Mouse (Mus musculus) cortical plate, adult 2 months (tissue): ENCODE results near the gene Gfod1.

Source experiments
- CTCF ChIP-seq: fragments of 200-500 bp; IDR thresholded peaks from 2 replicates; pipeline ENCODE4 v1.5.1; 2011; ENCODE audit warnings: mild to moderate bottlenecking, control low read depth, low read length; ENCODE audit not compliant: insufficient read depth; ENCODE audit errors: extremely low read depth
- POLR2A ChIP-seq: fragments of 200-500 bp; IDR thresholded peaks from 2 replicates; pipeline ENCODE4 v1.6.1; 2011; ENCODE audit warnings: mild to moderate bottlenecking, low read length, control low read depth; ENCODE audit not compliant: insufficient read depth; ENCODE audit errors: extremely low read depth

DNA sequence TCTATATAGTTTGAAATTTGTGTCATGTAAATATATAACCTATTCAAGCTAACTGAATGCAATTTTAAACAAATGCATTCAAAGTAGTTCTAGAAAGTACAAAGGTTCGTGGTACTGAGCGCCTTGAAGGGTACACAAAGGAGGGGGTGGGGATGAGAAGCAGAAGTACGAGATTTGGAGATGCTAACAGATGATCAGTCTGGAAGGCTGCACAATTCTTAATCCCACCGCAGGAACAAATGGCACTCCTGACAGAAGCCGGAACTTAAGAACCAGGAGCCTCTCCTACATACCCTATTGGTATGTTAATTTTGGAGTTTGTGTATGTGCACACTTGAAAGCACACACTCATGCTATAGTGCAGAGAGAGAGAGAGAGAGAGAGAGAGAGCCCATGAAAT is 4.8 kb downstream of the Gfod1 start:
- no peak for TF ChIP-seq CTCF
- no peak for TF ChIP-seq POLR2A
